Mouse (Mus musculus) MEL (cell line): ENCODE measurements at regions not wholly inside any gene's neighbourhood (a gene's known extent, or its start where the extent isn't known, plus 50 kb on each side); places are given as distances from the start of the nearest gene placed in this dataset.

Experiments
- DNase-seq: peaks from one replicate; pipeline ENCODE4 v3.0.0; 2011; ENCODE audit warnings: low read depth, low spot score
- H3K27ac ChIP-seq: 2 replicates; pipeline ENCODE4 v1.5.1; 2012; ENCODE audit warnings: low read depth, mild to moderate bottlenecking, control low read depth, low read length, moderate library complexity; ENCODE audit not compliant: control insufficient read depth
- H3K27me3 ChIP-seq, 2 experiments: fragments of 150-350 bp in 1 of 2; sonication (generic) in 1 of 2; 2 replicates each; pipeline ENCODE4 v1.6.1; 2012; ENCODE audit warnings: low read length in 2 of 2, mild to moderate bottlenecking in 2 of 2, improper control_type of control experiment in 1 of 2, moderate library complexity in 1 of 2; ENCODE audit not compliant: insufficient read depth in 2 of 2, control insufficient read depth in 1 of 2
- H3K36me3 ChIP-seq, 2 experiments: 2 replicates each; pipeline ENCODE4 v1.6.1; 2012 to 2014; ENCODE audit warnings: low read length in 2 of 2, improper control_type of control experiment in 1 of 2, inconsistent platforms in 1 of 2, mild to moderate bottlenecking in 1 of 2; ENCODE audit not compliant: insufficient read depth in 2 of 2, control insufficient read depth in 1 of 2
- H3K4me1 ChIP-seq, 2 experiments: fragments of 150-350 bp in 1 of 2; sonication (generic) in 1 of 2; 2 replicates each; pipeline ENCODE4 v1.6.1; 2012; ENCODE audit warnings: low read length in 2 of 2, improper control_type of control experiment in 1 of 2, mild to moderate bottlenecking in 1 of 2; ENCODE audit not compliant: insufficient read depth in 2 of 2, control insufficient read depth in 1 of 2
- H3K4me3 ChIP-seq, 2 experiments: fragments of 150-350 bp in 1 of 2; sonication (generic) in 1 of 2; 2 replicates each; pipeline ENCODE4 v1.5.1; 2012; ENCODE audit warnings: low read depth in 2 of 2, low read length in 2 of 2, mild to moderate bottlenecking in 2 of 2, moderate library complexity in 2 of 2, control low read depth in 1 of 2, improper control_type of control experiment in 1 of 2; ENCODE audit not compliant: control insufficient read depth in 1 of 2, insufficient read depth in 1 of 2
- H3K79me2 ChIP-seq: 2 replicates; pipeline ENCODE4 v1.6.1; 2012; ENCODE audit warnings: mild to moderate bottlenecking, low read length, moderate library complexity; ENCODE audit not compliant: control insufficient read depth, poor library complexity, insufficient read depth
- H3K9ac ChIP-seq: 2 replicates; pipeline ENCODE4 v1.6.1; 2012; ENCODE audit warnings: low read depth, mild to moderate bottlenecking, control low read depth, low read length, moderate library complexity; ENCODE audit not compliant: control insufficient read depth, poor library complexity, severe bottlenecking
- H3K9me3 ChIP-seq: fragments of 150-350 bp; sonication (generic); replicated peaks from 2 replicates; pipeline ENCODE4 v1.6.1; 2012; ENCODE audit warnings: mild to moderate bottlenecking, low read length, improper control_type of control experiment, moderate library complexity; ENCODE audit not compliant: insufficient read depth
- BHLHE40 ChIP-seq: IDR thresholded peaks from 2 replicates; pipeline ENCODE4 v1.6.1; 2012; ENCODE audit warnings: low read depth, mild to moderate bottlenecking, inconsistent platforms, low read length, improper control_type of control experiment, borderline replicate concordance
- CHD1 ChIP-seq: IDR thresholded peaks from 2 replicates; pipeline ENCODE4 v1.6.1; 2012; ENCODE audit warnings: low read depth, mild to moderate bottlenecking, inconsistent platforms, low read length, improper control_type of control experiment
- CHD2 ChIP-seq: IDR thresholded peaks from 2 replicates; pipeline ENCODE4 v1.6.1; 2011; ENCODE audit warnings: low read length, improper control_type of control experiment
- CTCF ChIP-seq, 3 experiments: IDR thresholded peaks in 2 of 3; conservative IDR thresholded peaks in 1 of 3; 2 replicates each; pipeline ENCODE4 v1.5.1; 2011 to 2012; ENCODE audit warnings: low read length in 3 of 3, low read depth in 2 of 3, mild to moderate bottlenecking in 2 of 3, improper control_type of control experiment in 1 of 3, inconsistent platforms in 1 of 3, mixed read lengths in 1 of 3, moderate library complexity in 1 of 3; ENCODE audit not compliant: control insufficient read depth in 1 of 3, insufficient read depth in 1 of 3, poor library complexity in 1 of 3, severe bottlenecking in 1 of 3
- ELF1 ChIP-seq: IDR thresholded peaks from 2 replicates; pipeline ENCODE4 v1.6.1; 2014; ENCODE audit warnings: low read depth, mild to moderate bottlenecking, inconsistent platforms, low read length, improper control_type of control experiment, moderate library complexity
- EP300 ChIP-seq, 2 experiments: IDR thresholded peaks; 2 replicates each; pipeline ENCODE4 v1.6.1; 2011; ENCODE audit warnings: improper control_type of control experiment in 2 of 2, low read length in 2 of 2, low read depth in 1 of 2, mild to moderate bottlenecking in 1 of 2
- ETS1 ChIP-seq: IDR thresholded peaks from 2 replicates; pipeline ENCODE4 v1.6.1; 2012; ENCODE audit warnings: low read depth, mild to moderate bottlenecking, inconsistent platforms, low read length, improper control_type of control experiment, moderate library complexity
- GATA1 ChIP-seq: IDR thresholded peaks from 2 replicates; pipeline ENCODE4 v1.6.1; 2011; ENCODE audit warnings: low read depth, low read length, improper control_type of control experiment
- MAFK ChIP-seq: IDR thresholded peaks from 2 replicates; pipeline ENCODE4 v1.6.1; 2011; ENCODE audit warnings: low read depth, mild to moderate bottlenecking, low read length, improper control_type of control experiment, borderline replicate concordance
- MAX ChIP-seq: IDR thresholded peaks from 2 replicates; pipeline ENCODE4 v1.6.1; 2011; ENCODE audit warnings: low read length, improper control_type of control experiment
- MAZ ChIP-seq: IDR thresholded peaks from 2 replicates; pipeline ENCODE4 v1.6.1; 2012; ENCODE audit warnings: low read depth, mild to moderate bottlenecking, inconsistent platforms, low read length, improper control_type of control experiment
- MEF2A ChIP-seq: IDR thresholded peaks from 2 replicates; pipeline ENCODE4 v1.6.1; 2014; ENCODE audit warnings: low read depth, mild to moderate bottlenecking, inconsistent platforms, low read length, improper control_type of control experiment; ENCODE audit not compliant: poor library complexity, insufficient replicate concordance, severe bottlenecking; ENCODE audit errors: extremely low read depth
- NELFE ChIP-seq: IDR thresholded peaks from 2 replicates; pipeline ENCODE4 v1.6.1; 2011; ENCODE audit warnings: low read depth, low read length, improper control_type of control experiment
- NRF1 ChIP-seq: IDR thresholded peaks from 2 replicates; pipeline ENCODE4 v1.6.1; 2014; ENCODE audit warnings: low read depth, mild to moderate bottlenecking, inconsistent platforms, low read length, improper control_type of control experiment, moderate library complexity; ENCODE audit not compliant: poor library complexity, insufficient read depth, severe bottlenecking
- POLR2A ChIP-seq, 2 experiments: IDR thresholded peaks; 2 replicates each; pipeline ENCODE4 v1.6.1; 2011 to 2012; ENCODE audit warnings: low read length in 2 of 2, mild to moderate bottlenecking in 2 of 2, control low read depth in 1 of 2, improper control_type of control experiment in 1 of 2, low read depth in 1 of 2, moderate library complexity in 1 of 2; ENCODE audit not compliant: control insufficient read depth in 1 of 2, insufficient read depth in 1 of 2, poor library complexity in 1 of 2
- POLR2AphosphoS2 ChIP-seq: IDR thresholded peaks from 2 replicates; pipeline ENCODE4 v1.6.1; 2011; ENCODE audit warnings: low read length, improper control_type of control experiment
- POLR2AphosphoS5 ChIP-seq: IDR thresholded peaks from 2 replicates; pipeline ENCODE4 v1.6.1; 2012; ENCODE audit warnings: low read depth, borderline replicate concordance, mild to moderate bottlenecking, inconsistent platforms, low read length, moderate library complexity, mixed read lengths
- RCOR1 ChIP-seq: IDR thresholded peaks from 2 replicates; pipeline ENCODE4 v1.6.1; 2012; ENCODE audit warnings: low read depth, mild to moderate bottlenecking, inconsistent platforms, low read length, improper control_type of control experiment
- TAL1 ChIP-seq: IDR thresholded peaks from 2 replicates; pipeline ENCODE4 v1.6.1; 2012; ENCODE audit warnings: mild to moderate bottlenecking, inconsistent platforms, low read length, moderate library complexity, mixed read lengths
- TBP ChIP-seq: IDR thresholded peaks from 2 replicates; pipeline ENCODE4 v1.8.0; 2011; ENCODE audit warnings: low read depth, low read length, improper control_type of control experiment
- TCF12 ChIP-seq: IDR thresholded peaks from 2 replicates; pipeline ENCODE4 v1.6.1; 2014; ENCODE audit warnings: low read depth, mild to moderate bottlenecking, inconsistent platforms, low read length, improper control_type of control experiment, moderate library complexity
- UBTF ChIP-seq: IDR thresholded peaks from 2 replicates; pipeline ENCODE4 v1.6.1; 2012; ENCODE audit warnings: low read depth, mild to moderate bottlenecking, inconsistent platforms, low read length, improper control_type of control experiment, moderate library complexity, borderline replicate concordance; ENCODE audit not compliant: insufficient read depth
- USF1 ChIP-seq: IDR thresholded peaks from 2 replicates; pipeline ENCODE4 v1.6.1; 2014; ENCODE audit warnings: low read depth, mild to moderate bottlenecking, inconsistent platforms, low read length, improper control_type of control experiment, moderate library complexity
- ZC3H11A ChIP-seq: IDR thresholded peaks from 2 replicates; pipeline ENCODE4 v1.6.1; 2012; ENCODE audit warnings: low read depth, mild to moderate bottlenecking, inconsistent platforms, low read length, improper control_type of control experiment
- ZKSCAN1 ChIP-seq: IDR thresholded peaks from 2 replicates; pipeline ENCODE4 v1.6.1; 2012; ENCODE audit warnings: low read depth, mild to moderate bottlenecking, inconsistent platforms, low read length, improper control_type of control experiment, moderate library complexity
- ZNF384 ChIP-seq: IDR thresholded peaks from 2 replicates; pipeline ENCODE4 v1.6.1; 2012; ENCODE audit warnings: low read depth, mild to moderate bottlenecking, inconsistent platforms, low read length, improper control_type of control experiment

DNA sequence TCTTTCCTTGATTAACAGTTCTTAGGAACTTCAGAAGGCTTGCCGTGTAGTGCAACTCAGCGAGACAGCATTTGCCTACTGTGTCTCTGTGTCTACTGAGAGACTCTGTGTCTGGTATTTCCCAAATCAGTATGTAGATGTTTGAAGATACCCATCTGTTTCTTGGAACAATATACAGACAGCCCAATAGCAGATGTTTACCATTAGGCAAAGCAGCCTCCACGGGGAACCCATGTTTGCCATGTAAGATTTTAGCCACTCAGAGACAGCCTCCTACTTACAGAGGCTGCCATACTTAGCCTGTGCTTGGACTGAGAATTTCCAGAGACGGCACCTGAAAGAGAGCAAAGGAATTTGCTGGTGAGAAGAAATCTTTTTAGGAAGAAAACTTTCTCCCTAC lies 100.9 kb upstream of the Hes1 start:
- H3K36me3 ChIP-seq, result no peaks in the 10 kb centered on the region
- H3K4me3 ChIP-seq, result no peak overlapping the region
- H3K27ac ChIP-seq, result no peak overlapping the region

DNA sequence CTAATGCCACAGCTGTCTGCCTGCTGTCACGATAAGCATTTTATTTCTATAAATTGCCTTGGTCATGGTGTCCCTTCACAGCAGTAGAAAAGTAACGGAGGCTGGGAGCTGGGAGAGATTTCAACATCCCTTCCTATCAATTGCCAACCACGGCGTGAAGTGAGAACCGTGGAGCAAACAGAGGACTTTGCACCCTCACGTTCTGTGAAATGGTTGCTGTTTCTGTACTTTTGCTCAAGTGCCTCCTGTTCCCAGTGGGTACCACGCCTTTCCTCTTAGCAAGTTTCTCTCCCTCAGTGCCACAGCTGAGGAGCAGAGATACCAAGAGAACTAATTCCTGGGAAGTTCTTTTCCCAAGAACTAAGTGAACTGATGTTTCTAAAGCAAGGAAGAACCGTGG lies 99.6 kb upstream of the Hes1 start:
- TF ChIP-seq CHD1 (no peak), BHLHE40 (no peak), ETS1 (no peak), POLR2A (IDR thresholded peaks at IDR 0.05; ENCODE audit: control insufficient read depth in 1 of 2, insufficient read depth in 1 of 2, low read depth in 1 of 2, low read length in 2 of 2, poor library complexity in 1 of 2) (no peak), CTCF (IDR thresholded peaks at IDR 0.05 in 2 of 3, conservative IDR thresholded peaks at IDR 0.05 in 1 of 3; ENCODE audit: control insufficient read depth in 1 of 3, insufficient read depth in 1 of 3, low read depth in 2 of 3, low read length in 3 of 3, poor library complexity in 1 of 3, severe bottlenecking in 1 of 3) (no peak), UBTF (no peak), NRF1 (no peak), MEF2A (no peak), POLR2AphosphoS2 (no peak), ELF1 (no peak), ZKSCAN1 (no peak)
- TF ChIP-seq, all 39 proteins: peak for 0
- no peaks in the 10 kb centered on the region for H3K36me3 ChIP-seq
- H3K9ac ChIP-seq, result no peak overlapping the region
- H3K27ac ChIP-seq, result no peak overlapping the region
- H3K4me3 ChIP-seq, result no peak overlapping the region
- peaks cover 11 to 14% of the 10 kb centered on the region in 2 experiments for H3K27me3 ChIP-seq
- no peaks in the 10 kb centered on the region for H3K9me3 ChIP-seq
- no peaks in the 10 kb centered on the region for H3K4me1 ChIP-seq
- H3K79me2 ChIP-seq, result no peaks in the 10 kb centered on the region
- DNase-seq, result no peak

More for the DNA sequence above, 100.9 kb upstream of the Hes1 start:
- TF ChIP-seq USF1, result no peak
- no peak for TF ChIP-seq TAL1
- TF ChIP-seq RCOR1, result no peak
- TF ChIP-seq MAX, result no peak
- no peak for TF ChIP-seq CHD2
- Histone ChIP-seq H3K4me1 (no peaks in the 10 kb centered on the region), H3K79me2 (no peaks in the 10 kb centered on the region), H3K9ac (no peak overlapping the region), H3K27me3 (peaks cover 7 to 14% of the 10 kb centered on the region in 2 experiments), H3K9me3 (no peaks in the 10 kb centered on the region)
- no peak for DNase-seq

DNA sequence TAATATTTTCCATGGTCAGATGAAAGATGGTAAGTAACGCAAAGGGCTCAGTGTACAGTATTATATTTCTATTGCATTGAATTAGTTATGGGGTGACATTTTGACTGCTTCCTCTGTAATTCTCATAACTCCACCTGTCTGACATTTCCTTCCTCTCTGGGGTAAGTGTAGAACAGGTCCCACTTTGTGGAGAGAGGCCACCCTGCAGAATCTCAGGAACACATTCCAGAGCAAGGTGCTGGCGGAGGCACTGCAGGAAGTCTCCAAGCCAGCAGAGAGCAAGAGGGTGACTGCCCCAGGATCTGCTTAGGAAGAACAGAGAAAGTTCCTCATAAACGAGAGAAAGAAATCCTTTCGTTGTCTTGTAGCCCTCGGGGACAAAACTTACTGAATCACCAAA lies 95.4 kb upstream of the Hes1 start:
- Histone ChIP-seq H3K9ac (no peak overlapping the region), H3K36me3 (no peaks in the 10 kb centered on the region), H3K4me1 (no peaks in the 10 kb centered on the region), H3K27ac (no peak overlapping the region), H3K79me2 (no peaks in the 10 kb centered on the region), H3K27me3 (peaks cover 11 to 20% of the 10 kb centered on the region in 2 experiments), H3K4me3 (no peak overlapping the region), H3K9me3 (no peaks in the 10 kb centered on the region)
- TF ChIP-seq MAZ (no peak), UBTF (no peak), EP300 (IDR thresholded peaks at IDR 0.05; ENCODE audit: low read depth in 1 of 2, low read length in 2 of 2) (no peak), TAL1 (no peak), GATA1 (no peak), TBP (no peak), CTCF (IDR thresholded peaks at IDR 0.05 in 2 of 3, conservative IDR thresholded peaks at IDR 0.05 in 1 of 3; ENCODE audit: control insufficient read depth in 1 of 3, insufficient read depth in 1 of 3, low read depth in 2 of 3, low read length in 3 of 3, poor library complexity in 1 of 3, severe bottlenecking in 1 of 3) (no peak), ZC3H11A (no peak), NELFE (no peak), MEF2A (no peak), MAFK (no peak), TCF12 (no peak), ELF1 (no peak), POLR2AphosphoS5 (no peak), POLR2A (IDR thresholded peaks at IDR 0.05; ENCODE audit: control insufficient read depth in 1 of 2, insufficient read depth in 1 of 2, low read depth in 1 of 2, low read length in 2 of 2, poor library complexity in 1 of 2) (no peak), ZNF384 (no peak)
- no peak for DNase-seq
